Mouse (Mus musculus) lung, postnatal 0 days (tissue): ENCODE measurements at regions not wholly inside any gene's neighbourhood (a gene's known extent, or its start where the extent isn't known, plus 50 kb on each side); places are given as distances from the start of the nearest gene placed in this dataset.

Source experiments
- CTCF ChIP-seq: IDR thresholded peaks from 2 replicates; pipeline ENCODE4 v1.5.1; 2016; ENCODE audit warnings: antibody characterized with exemption, mild to moderate bottlenecking
- EP300 ChIP-seq: IDR thresholded peaks from 2 replicates; pipeline ENCODE4 v1.6.1; 2016; ENCODE audit warnings: antibody characterized with exemption, mild to moderate bottlenecking, control low read depth

- TF ChIP-seq CTCF (no peak), EP300 (no peak)
These were observed 176.4 kb downstream of the Pten start for GRCm38 (mm10) chr19:32933676-32934075.
